Mouse (Mus musculus): ENCODE results near the gene Nipsnap1. TPM values are rescaled to one million over a fixed set of nuclear protein-coding genes. Genes with fewer than 3 reads are reported as not detected.
A peak's percentile ranks its signal among the peaks of the same experiment; 100 is the strongest.

Nipsnap1 gene
- total RNA-seq, 2 experiments from 2014 or later: 0.20 to 0.31 TPM

DNA sequence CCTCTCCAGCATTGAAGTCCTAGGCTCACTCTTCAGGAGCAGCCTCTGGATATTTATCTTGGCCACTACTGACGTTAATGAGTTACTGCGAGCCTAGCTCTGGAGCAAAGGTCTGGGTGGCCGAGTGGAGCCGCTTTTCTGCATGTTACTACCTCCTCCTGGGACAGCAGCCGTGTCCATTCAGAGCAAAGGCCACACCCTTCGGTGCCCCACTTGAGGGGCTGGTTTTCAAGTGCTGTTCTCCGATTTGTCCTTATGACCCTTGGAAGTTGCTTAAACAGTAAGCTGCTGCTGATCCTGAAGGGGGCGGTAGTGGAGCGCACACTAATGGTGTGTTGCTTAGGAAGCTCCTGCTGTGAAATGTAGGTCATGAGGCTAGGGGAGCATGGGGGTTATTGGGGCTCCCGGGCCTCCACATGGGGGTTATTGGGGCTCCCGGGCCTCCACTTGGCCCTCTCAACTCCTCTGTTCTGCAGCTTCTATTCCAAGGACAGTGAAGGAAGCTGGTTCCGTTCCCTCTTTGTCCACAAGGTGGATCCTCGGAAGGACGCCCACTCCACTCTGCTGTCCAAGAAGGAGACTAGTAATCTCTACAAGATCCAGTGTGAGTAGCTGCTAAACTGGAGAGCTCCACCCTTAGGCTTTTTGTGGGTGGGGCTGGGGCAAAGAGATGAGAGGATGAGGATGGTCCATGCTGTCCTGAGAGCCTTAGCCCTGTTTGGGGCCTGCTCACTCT, 9.3 kb downstream of the Nipsnap1 start:
- TF ChIP-seq CTCF (IDR thresholded peaks at IDR 0.05): peak; percentile 37
- intact Hi-C loops (cut with DNase I): no loop called here
- Histone ChIP-seq H3K4me3 (no peak overlapping the region), H3K27ac (no peak overlapping the region)
- peak; percentile 31 for DNase-seq

- DNase-seq: peak; percentile 45
- peak; percentile 70 for TF ChIP-seq CTCF (IDR thresholded peaks at IDR 0.05)
Observed at GRCm38 (mm10) chr11:4885385-4885903, 11.7 kb downstream of the Nipsnap1 start.

GRCm38 (mm10) chr11:4886987-4887386, 13.2 kb downstream of the Nipsnap1 start:
- Histone ChIP-seq H3K4me3 (no peak overlapping the region), H3K27ac (no peak overlapping the region)
- TF ChIP-seq CTCF (IDR thresholded peaks at IDR 0.05): no peak
- intact Hi-C loops (cut with DNase I): no loop called here
- no peak for DNase-seq

More at GRCm38 (mm10) chr11:4885385-4885903, 11.7 kb downstream of the Nipsnap1 start:
- intact Hi-C loops (cut with DNase I): no loop called here
- H3K4me3 ChIP-seq: no peak overlapping the region
- H3K27ac ChIP-seq: no peak overlapping the region

DNA sequence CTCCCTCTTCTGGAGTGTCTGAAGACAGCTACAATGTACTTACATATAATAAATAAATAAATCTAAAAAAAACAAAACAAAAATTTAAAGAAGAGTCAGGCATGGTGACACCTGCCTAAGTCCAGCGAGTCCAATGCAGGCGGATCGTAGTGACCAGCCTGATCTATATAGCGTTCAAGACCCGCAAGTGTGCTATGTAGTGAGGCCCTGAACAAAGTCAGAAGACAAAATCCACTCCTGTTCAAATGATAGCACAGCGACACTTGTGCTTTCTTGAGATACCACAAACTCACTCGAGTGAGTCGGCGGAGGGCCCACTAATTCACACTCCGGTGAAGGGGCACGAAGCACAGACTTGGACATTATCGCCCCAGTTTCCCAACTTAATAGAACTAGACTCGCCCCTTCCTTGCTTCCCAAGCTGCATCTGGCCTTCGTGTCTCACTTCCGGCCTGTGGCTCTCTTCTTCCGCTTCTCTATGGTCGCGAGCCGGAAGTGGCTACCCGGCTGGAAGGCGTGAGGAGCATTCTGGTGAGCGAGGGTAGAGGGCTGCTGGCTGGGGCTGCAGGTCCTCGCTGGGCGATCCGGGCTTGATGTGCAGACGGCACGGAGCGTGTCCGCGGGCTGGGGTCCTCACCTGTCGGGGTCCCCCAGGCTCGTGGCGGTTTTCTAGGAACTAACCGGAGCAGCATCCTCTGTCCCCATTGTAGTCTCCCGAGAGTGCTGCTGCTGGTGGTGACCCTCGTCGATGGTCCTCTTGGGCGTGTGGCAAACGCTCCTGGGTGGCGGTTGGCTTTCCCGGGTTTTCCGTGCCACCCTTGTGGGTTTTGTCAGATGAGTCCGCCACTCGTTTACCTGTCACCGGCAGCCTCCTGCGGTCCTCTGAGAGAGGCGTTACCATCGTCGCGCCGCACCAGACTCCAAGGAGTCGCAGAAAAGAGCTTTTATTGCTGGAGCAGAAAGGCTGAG, 21.4 kb downstream of the Nipsnap1 start, which contains the start of gene Thoc5:
TSS of gene Thoc5 (plus strand) at position 473 of the 969 bp plus-strand sequence.
- DNase-seq: peak; percentile 85
- H3K27ac ChIP-seq: peak within 1 kb of the TSS; percentile 86
- intact Hi-C loops (cut with DNase I): no loop called here

DNA sequence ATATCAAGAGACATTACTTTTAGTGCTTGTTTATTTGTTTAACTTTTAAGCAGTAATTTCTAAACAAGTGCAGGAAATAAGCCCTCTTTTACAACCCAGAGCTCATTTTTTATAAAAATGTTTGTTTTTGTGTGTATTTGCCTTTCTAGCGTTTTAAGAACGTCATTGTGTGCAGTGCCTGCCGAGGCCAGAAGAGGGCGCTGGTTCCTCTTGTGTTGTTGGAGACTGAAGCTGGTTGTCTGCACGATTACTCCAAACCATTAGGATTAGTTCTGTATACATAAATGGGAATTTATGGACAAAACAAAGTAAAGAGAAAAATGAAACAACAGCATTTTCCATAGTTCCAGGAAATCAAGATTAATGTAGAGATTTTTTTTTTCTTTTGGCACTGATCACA, 26.7 kb downstream of the Nipsnap1 start:
- H3K4me3 ChIP-seq: no peak overlapping the region
- DNase-seq: no peak
- TF ChIP-seq CTCF (IDR thresholded peaks at IDR 0.05): peak; percentile 56
- no peak overlapping the region for H3K27ac ChIP-seq
- intact Hi-C loops (cut with DNase I): no loop called here

More for the DNA sequence above, 21.4 kb downstream of the Nipsnap1 start, which contains the start of gene Thoc5:
- peak within 1 kb of the TSS; percentile 96 for H3K4me3 ChIP-seq
- TF ChIP-seq CTCF (IDR thresholded peaks at IDR 0.05): no peak

GRCm38 (mm10) chr11:4901956-4902355, 28.2 kb downstream of the Nipsnap1 start:
- Histone ChIP-seq H3K27ac (no peak overlapping the region), H3K4me3 (no peak overlapping the region)
- no peak for DNase-seq
- TF ChIP-seq CTCF (IDR thresholded peaks at IDR 0.05): no peak
- intact Hi-C loops (cut with DNase I): no loop called here

- H3K4me3 ChIP-seq: no peak overlapping the region
- intact Hi-C loops (cut with DNase I): no loop called here
- H3K27ac ChIP-seq: no peak overlapping the region
- TF ChIP-seq CTCF (IDR thresholded peaks at IDR 0.05): no peak
- no peak for DNase-seq
Observed at GRCm38 (mm10) chr11:4906231-4906630, 32.5 kb downstream of the Nipsnap1 start.

GRCm38 (mm10) chr11:4916068-4916467, 42.3 kb downstream of the Nipsnap1 start:
- peak; percentile 78 for TF ChIP-seq CTCF (IDR thresholded peaks at IDR 0.05)
- Histone ChIP-seq H3K4me3 (no peak overlapping the region), H3K27ac (no peak overlapping the region)
- intact Hi-C loops (cut with DNase I): loop anchor here (1.0 kb wide), 1 partner anchor 59 kb away; no protein-coding TSS in a partner anchor
- peak; percentile 55 for DNase-seq

GRCm38 (mm10) chr11:4921281-4921680, 47.5 kb downstream of the Nipsnap1 start:
- intact Hi-C loops (cut with DNase I): no loop called here
- Histone ChIP-seq H3K4me3 (no peak overlapping the region), H3K27ac (no peak overlapping the region)
- DNase-seq: no peak
- TF ChIP-seq CTCF (IDR thresholded peaks at IDR 0.05): no peak

DNA sequence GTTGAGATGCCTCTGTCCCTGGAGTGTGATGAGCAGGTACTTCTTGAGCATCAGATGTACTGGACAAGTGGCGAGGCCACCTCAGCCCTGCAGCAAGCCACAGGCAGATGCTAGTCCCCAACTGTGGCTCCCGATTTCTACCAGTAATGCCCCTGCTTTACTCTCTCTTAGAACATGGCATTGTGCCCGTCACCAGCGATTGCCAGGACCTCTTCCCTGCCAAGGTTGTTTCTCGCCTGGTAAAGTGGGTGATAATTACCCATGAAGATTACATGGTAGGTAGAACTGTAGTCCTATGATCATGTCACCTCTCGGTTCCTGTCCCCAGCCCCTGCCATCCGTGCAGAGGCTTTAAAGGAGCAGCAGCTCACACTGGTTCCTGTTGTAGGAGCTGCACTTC, 48.0 kb downstream of the Nipsnap1 start:
- H3K27ac ChIP-seq: no peak overlapping the region
- no peak for DNase-seq
- intact Hi-C loops (cut with DNase I): no loop called here
- H3K4me3 ChIP-seq: no peak overlapping the region
- no peak for TF ChIP-seq CTCF (IDR thresholded peaks at IDR 0.05)

DNA sequence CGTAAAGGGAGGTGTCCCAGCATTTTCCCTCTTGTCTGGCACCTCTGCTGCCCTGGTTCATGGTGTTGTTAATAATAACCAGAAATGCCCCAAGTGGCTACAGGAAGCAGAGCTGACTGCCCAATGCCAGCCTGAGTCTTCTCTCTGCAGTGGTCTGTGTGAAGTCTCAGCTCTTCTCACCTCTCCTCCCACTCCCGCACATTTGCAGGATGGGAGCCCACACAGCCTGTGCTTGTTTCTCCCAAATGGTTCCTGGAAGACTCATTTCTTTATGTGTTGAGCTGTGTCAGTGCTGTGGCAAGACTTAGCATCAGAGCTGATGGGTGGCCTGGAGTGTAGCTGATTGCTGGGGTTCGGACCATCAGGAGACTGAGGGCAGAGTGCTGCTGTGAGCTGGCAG, 53.5 kb downstream of the Nipsnap1 start:
- intact Hi-C loops (cut with DNase I): no loop called here

DNA sequence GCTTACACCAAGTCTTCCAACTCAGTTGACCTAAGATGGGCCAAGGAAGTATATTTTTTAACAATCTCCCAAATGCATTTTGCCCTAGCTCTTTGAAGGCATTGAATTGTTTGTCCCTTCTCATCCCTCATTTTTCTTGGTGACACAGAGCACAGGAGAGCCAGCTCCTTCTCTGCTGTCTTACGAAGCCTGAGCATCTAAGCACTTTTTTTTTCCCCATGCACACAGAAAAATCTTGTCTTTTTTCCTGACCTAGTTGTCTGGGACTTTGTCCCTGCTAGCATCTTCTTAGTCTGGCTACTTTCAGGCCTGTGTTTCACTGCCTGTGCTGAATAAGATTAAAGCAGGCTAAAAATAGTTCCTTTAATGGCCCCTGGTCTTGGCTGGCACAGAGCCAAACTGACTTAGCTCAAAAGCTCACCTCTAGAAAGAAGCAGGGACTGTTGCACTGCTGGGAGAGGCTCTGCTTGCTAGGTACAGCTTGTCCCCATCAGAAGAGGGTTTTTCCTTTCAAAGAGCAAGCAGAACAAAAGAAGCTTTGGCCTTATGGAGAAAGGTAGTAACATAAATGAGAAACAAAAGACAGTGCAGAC, 57.4 kb downstream of the Nipsnap1 start:
- no peak overlapping the region for H3K4me3 ChIP-seq
- peak overlapping the region; percentile 25; the same call in 1 of the 2 replicates for H3K27ac ChIP-seq
- intact Hi-C loops (cut with DNase I): no loop called here
- no peak for TF ChIP-seq CTCF (IDR thresholded peaks at IDR 0.05)
- DNase-seq: peak; percentile 75

More for the DNA sequence above, 53.5 kb downstream of the Nipsnap1 start:
- Histone ChIP-seq H3K4me3 (no peak overlapping the region), H3K27ac (no peak overlapping the region)
- no peak for TF ChIP-seq CTCF (IDR thresholded peaks at IDR 0.05)
- no peak for DNase-seq
